ENCODE assay signal across 10 mouse cellular contexts in the genomic region with DNA sequence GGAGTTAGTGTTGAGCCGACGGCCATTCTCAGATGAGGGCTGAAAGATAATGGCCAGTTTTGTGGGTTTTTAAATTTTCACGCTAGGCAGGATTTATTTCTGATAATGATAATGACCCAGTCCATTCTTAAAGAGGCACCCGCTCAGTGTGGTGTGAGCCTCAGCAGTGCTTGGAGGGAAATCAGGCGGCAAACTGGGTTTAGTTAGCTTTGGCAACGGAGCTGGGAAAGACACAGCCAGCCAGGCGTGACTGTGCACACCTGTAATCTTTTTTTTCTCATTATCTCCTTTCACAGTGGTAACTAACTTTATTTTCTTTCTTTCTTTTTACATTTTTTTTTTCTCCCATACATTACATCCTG. TPM values are rescaled to one million over a fixed set of nuclear protein-coding genes. Genes with fewer than 3 reads are reported as not detected.
DNase-seq lines count a peak whose midpoint lies in the region; ATAC-seq lines count a peak whose summit lies in the region.
"Had no signal": no experiment of that assay in that cellular context is flagged by ENCODE, and none has a peak within 500 bp of the region (broad histone marks: within the 10 kb centered on the region; RNA-seq: fewer than 3 reads in every experiment).

No protein-coding gene starts in this region.

- H3K4me2 ChIP-seq in intestine, embryonic 14.5 days (ENCODE audit: low read length), result peak overlapping the region; percentile 8; the same call in 1 of the 2 replicates
- H3K4me2 ChIP-seq in intestine, embryonic 15.5 days (replicated peaks), result no peak overlapping the region
- peak overlapping the region; percentile 39 for H3K4me2 ChIP-seq in embryonic facial prominence, embryonic 13.5 days
- H3K4me2 ChIP-seq in limb, embryonic 15.5 days, result no peak overlapping the region

- H3K27me3 ChIP-seq in intestine, embryonic 14.5 days (replicated peaks; ENCODE audit: control insufficient read depth, insufficient read depth, low read length), result no peaks in the 10 kb centered on the region
- no peaks in the 10 kb centered on the region for H3K27me3 ChIP-seq in intestine, embryonic 15.5 days (replicated peaks)
- no peaks in the 10 kb centered on the region for H3K27me3 ChIP-seq in embryonic facial prominence, embryonic 13.5 days
- no peaks in the 10 kb centered on the region for H3K27me3 ChIP-seq in limb, embryonic 15.5 days

- ATAC-seq in intestine, embryonic 14.5 days (replicated peaks; ENCODE audit: low FRiP score, low TSS enrichment, low read depth), result no peak
- ATAC-seq in intestine, embryonic 15.5 days, result no peak
- ATAC-seq in embryonic facial prominence, embryonic 13.5 days (ENCODE audit: insufficient number of reproducible peaks, insufficient read depth, low FRiP score, low TSS enrichment, low read depth), result no peak
- no peak for ATAC-seq in limb, embryonic 15.5 days (ENCODE audit: insufficient number of reproducible peaks, low FRiP score, low TSS enrichment, low read depth)
- ATAC-seq: liver, postnatal 0 days had no signal

- H3K9me3 ChIP-seq in intestine, embryonic 14.5 days (ENCODE audit: control insufficient read depth, low read length), result peaks cover 6% of the 10 kb centered on the region; the same call in 1 of the 2 replicates
- no peaks in the 10 kb centered on the region for H3K9me3 ChIP-seq in intestine, embryonic 15.5 days
- H3K9me3 ChIP-seq in embryonic facial prominence, embryonic 13.5 days, result no peaks in the 10 kb centered on the region
- no peaks in the 10 kb centered on the region for H3K9me3 ChIP-seq in limb, embryonic 15.5 days

- no peak overlapping the region for H3K4me3 ChIP-seq in intestine, embryonic 14.5 days (ENCODE audit: low read depth, low read length)
- no peak overlapping the region for H3K4me3 ChIP-seq in intestine, embryonic 15.5 days (replicated peaks)
- H3K4me3 ChIP-seq in embryonic facial prominence, embryonic 13.5 days, result no peak overlapping the region
- no peak overlapping the region for H3K4me3 ChIP-seq in limb, embryonic 15.5 days
- H3K4me3 ChIP-seq: heart, adult 2 months had no signal

- peaks cover 14% of the 10 kb centered on the region for H3K4me1 ChIP-seq in intestine, embryonic 14.5 days (replicated peaks; ENCODE audit: control insufficient read depth, insufficient read depth, low read length)
- H3K4me1 ChIP-seq in intestine, embryonic 15.5 days (replicated peaks), result peaks cover 5% of the 10 kb centered on the region
- peaks cover 30% of the 10 kb centered on the region for H3K4me1 ChIP-seq in embryonic facial prominence, embryonic 13.5 days
- peaks cover 21% of the 10 kb centered on the region for H3K4me1 ChIP-seq in limb, embryonic 15.5 days

- H3K36me3 ChIP-seq in intestine, embryonic 14.5 days (ENCODE audit: control insufficient read depth, insufficient read depth, low read length), result no peaks in the 10 kb centered on the region
- H3K36me3 ChIP-seq in intestine, embryonic 15.5 days, result no peaks in the 10 kb centered on the region
- no peaks in the 10 kb centered on the region for H3K36me3 ChIP-seq in embryonic facial prominence, embryonic 13.5 days
- no peaks in the 10 kb centered on the region for H3K36me3 ChIP-seq in limb, embryonic 15.5 days

- DNase-seq in intestine, embryonic 14.5 days (ENCODE audit: low spot score), result no peak
- peak; percentile 6 for DNase-seq in embryo, embryonic 9.5 days (ENCODE audit: extremely low spot score)
- no peak for DNase-seq in right cerebral cortex, postnatal 25 days
- DNase-seq in thymus, postnatal 0 days (ENCODE audit: low spot score), result no peak
- no peak for DNase-seq in urinary bladder, adult 18-20 months (ENCODE audit: low spot score in 2 of 2)
- DNase-seq: heart, adult 2 months; liver, postnatal 0 days had no signal

- no peak overlapping the region for H3K9ac ChIP-seq in intestine, embryonic 14.5 days (ENCODE audit: low read length)
- no peak overlapping the region for H3K9ac ChIP-seq in intestine, embryonic 15.5 days
- no peak overlapping the region for H3K9ac ChIP-seq in embryonic facial prominence, embryonic 13.5 days
- no peak overlapping the region for H3K9ac ChIP-seq in limb, embryonic 15.5 days
- H3K9ac ChIP-seq: liver, postnatal 0 days had no signal

- H3K27ac ChIP-seq in intestine, embryonic 14.5 days (ENCODE audit: low read depth), result no peak overlapping the region
- H3K27ac ChIP-seq in intestine, embryonic 15.5 days, result no peak overlapping the region
- peak overlapping the region; percentile 29 for H3K27ac ChIP-seq in embryonic facial prominence, embryonic 13.5 days
- 0 out of 2 replicates have a peak overlapping the region, but pooled peaks have one; percentile 38 for H3K27ac ChIP-seq in limb, embryonic 15.5 days
- H3K27ac ChIP-seq: heart, adult 2 months had no signal

- WGBS in intestine, embryonic 14.5 days, result 50% methylated on average over 7 of the region's 7 CpGs
- 53% methylated on average over 7 of the region's 7 CpGs for WGBS in intestine, embryonic 15.5 days
- WGBS in embryonic facial prominence, embryonic 13.5 days, result 16% methylated on average over 7 of the region's 7 CpGs
- WGBS in limb, embryonic 15.5 days, result 37% methylated on average over 7 of the region's 7 CpGs

RNA-seq across cellular contexts. Expression of gene Bfsp2, which starts 36.4 kb away (rescaled TPM):
- polyA plus RNA-seq in intestine, embryonic 14.5 days (2014; fragmentation: Nextera tagmentation; extraction: Ambion mirVana), result 0.24 and 0.30 TPM in 2 replicates
- polyA plus RNA-seq in intestine, embryonic 15.5 days (2015; fragmentation: Nextera tagmentation; extraction: Ambion mirVana), result 0.19 and 0.76 TPM in 2 replicates
- polyA plus RNA-seq in embryonic facial prominence, embryonic 13.5 days (2015; fragmentation: Nextera tagmentation; extraction: Ambion mirVana), result 2.6 and 5.1 TPM in 2 replicates
- polyA plus RNA-seq in limb, embryonic 15.5 days (2015; fragmentation: Nextera tagmentation; extraction: Ambion mirVana), result 0.66 and 1.4 TPM in 2 replicates
- 3.0 and 3.1 TPM in 2 replicates for polyA plus RNA-seq in thymus, postnatal 0 days (2015; fragmentation: Nextera tagmentation; extraction: Ambion mirVana)

Comparison
In these comparisons a context has a peak if more than half of its experiments do, and no peak if none do; other contexts are left out.
1. H3K4me2 ChIP-seq: peak in intestine, embryonic 14.5 days (single experiment) and embryonic facial prominence, embryonic 13.5 days (single experiment); none in intestine, embryonic 15.5 days (single experiment) and limb, embryonic 15.5 days (single experiment).
2. H3K27ac ChIP-seq: peak in embryonic facial prominence, embryonic 13.5 days (single experiment) and limb, embryonic 15.5 days (single experiment); none in intestine, embryonic 14.5 days (single experiment) and intestine, embryonic 15.5 days (single experiment).